Mouse (Mus musculus): ENCODE results near the gene 2210408I21Rik. TPM values are rescaled to one million over a fixed set of nuclear protein-coding genes. Genes with fewer than 3 reads are reported as not detected.

Gene 2210408I21Rik
- total and polyA plus RNA-seq, 3 experiments, result 1.6 to 4.0 TPM; not detected in 1

DNA sequence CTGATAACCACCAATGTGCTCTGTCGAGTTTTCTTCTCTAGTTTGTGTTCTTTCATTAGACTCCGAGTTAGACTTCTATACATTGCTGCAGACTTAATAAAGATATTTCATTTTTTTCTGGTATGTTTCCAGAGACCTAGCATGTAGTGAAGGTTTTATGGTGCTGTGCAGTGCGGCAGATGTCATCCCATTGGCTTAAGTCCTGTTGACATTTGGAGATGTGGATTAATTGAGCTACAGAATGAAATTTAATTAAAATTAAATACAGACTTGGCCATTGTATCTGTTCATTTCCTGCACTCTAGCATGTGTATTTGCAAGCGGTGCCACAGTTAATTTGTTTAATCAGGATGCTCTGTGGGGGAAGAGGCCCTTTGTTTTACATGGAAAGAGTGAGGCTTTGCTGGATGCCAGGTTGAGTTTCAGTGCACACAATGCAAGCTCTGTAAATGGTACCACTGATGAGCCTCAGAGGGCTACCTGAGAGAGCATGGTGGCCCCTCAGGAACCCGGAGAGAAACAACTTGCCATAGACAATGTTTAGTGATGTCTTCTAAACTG, 314.7 kb downstream of the 2210408I21Rik start (continued):
- TF ChIP-seq USF1 (IDR thresholded peaks at IDR 0.05; ENCODE audit: low read depth, low read length) (no peak), MAX (IDR thresholded peaks at IDR 0.05; ENCODE audit: low read length) (no peak), MAFK (IDR thresholded peaks at IDR 0.05; ENCODE audit: borderline replicate concordance, low read depth, low read length) (no peak), EP300 (IDR thresholded peaks at IDR 0.05; ENCODE audit: low read depth in 1 of 2, low read length in 2 of 2) (no peak)

DNA sequence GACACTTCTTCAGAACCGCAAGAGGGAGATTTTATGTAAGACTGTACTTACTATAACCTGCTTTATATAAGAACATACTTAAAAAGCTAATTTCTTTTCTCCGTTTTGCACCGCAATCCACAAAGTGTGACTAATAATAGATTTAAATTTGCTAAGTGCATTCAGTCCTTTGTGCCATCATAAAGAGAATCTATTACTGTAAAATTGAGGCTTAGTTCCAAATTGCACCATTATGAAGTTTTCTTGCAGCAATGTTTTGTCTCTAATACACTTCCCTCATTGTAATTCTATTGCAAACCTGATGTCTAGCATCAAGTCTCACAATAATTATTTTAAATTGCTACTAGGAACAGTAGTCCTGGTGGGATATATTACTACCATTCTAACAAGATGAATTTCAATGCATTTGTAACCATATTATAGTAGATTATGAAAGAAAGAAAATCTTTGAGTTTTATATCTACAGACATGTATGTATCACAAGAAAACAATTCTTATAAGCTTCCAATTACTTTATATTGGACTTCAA, 334.8 kb downstream of the 2210408I21Rik start:
- TF ChIP-seq NELFE (IDR thresholded peaks at IDR 0.05; ENCODE audit: low read depth, low read length) (no peak), TBP (IDR thresholded peaks at IDR 0.05; ENCODE audit: low read depth, low read length) (no peak), MYC (IDR thresholded peaks at IDR 0.05; ENCODE audit: low read depth, low read length) (no peak), KAT2A (conservative IDR thresholded peaks at IDR 0.05; ENCODE audit: low read depth, low read length) (no peak), HCFC1 (IDR thresholded peaks at IDR 0.05; ENCODE audit: low read depth, low read length) (no peak), GATA1 (IDR thresholded peaks at IDR 0.05; ENCODE audit: low read depth, low read length) (no peak), CTCF (IDR thresholded peaks at IDR 0.05 in 2 of 3, conservative IDR thresholded peaks at IDR 0.05 in 1 of 3; ENCODE audit: control insufficient read depth in 1 of 3, insufficient read depth in 1 of 3, low read depth in 2 of 3, low read length in 3 of 3, poor library complexity in 1 of 3, severe bottlenecking in 1 of 3) (no peak), EP300 (IDR thresholded peaks at IDR 0.05; ENCODE audit: low read depth in 1 of 2, low read length in 2 of 2) (no peak), NRF1 (IDR thresholded peaks at IDR 0.05; ENCODE audit: insufficient read depth, low read depth, low read length, poor library complexity, severe bottlenecking) (no peak), SIN3A (IDR thresholded peaks at IDR 0.05; ENCODE audit: low read length) (no peak), TAL1 (IDR thresholded peaks at IDR 0.05; ENCODE audit: low read length) (no peak), MYB (IDR thresholded peaks at IDR 0.05; ENCODE audit: low read depth, low read length) (no peak)

DNA sequence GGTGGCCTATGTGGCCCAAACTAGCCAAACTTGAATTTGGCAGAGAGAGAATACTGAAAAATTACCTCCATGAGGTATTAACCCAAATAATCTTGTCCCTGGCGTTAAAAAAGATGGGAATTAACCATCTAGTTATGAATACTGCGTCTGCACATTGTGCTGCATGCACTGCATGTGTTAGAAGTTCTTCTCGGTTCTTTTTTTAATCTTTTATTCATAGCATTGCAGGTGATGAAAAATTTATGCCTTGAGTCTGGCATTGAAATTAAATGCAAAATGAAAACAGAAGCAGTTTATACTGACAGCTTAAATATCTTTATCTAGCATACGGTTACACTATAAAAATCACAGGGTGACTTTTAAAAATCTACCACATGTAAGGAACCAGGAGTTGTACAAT, 341.1 kb downstream of the 2210408I21Rik start:
- Histone ChIP-seq H3K36me3 (ENCODE audit: control insufficient read depth in 1 of 2, insufficient read depth in 2 of 2, low read length in 2 of 2) (no peaks in the 10 kb centered on the region), H3K9me3 (replicated peaks; ENCODE audit: insufficient read depth, low read length) (no peaks in the 10 kb centered on the region), H3K4me1 (ENCODE audit: control insufficient read depth in 1 of 2, insufficient read depth in 2 of 2, low read length in 2 of 2) (no peaks in the 10 kb centered on the region), H3K9ac (ENCODE audit: control insufficient read depth, low read depth, low read length, poor library complexity, severe bottlenecking) (no peak overlapping the region), H3K27ac (ENCODE audit: control insufficient read depth, low read depth, low read length) (no peak overlapping the region), H3K79me2 (ENCODE audit: control insufficient read depth, insufficient read depth, low read length, poor library complexity) (no peaks in the 10 kb centered on the region), H3K27me3 (ENCODE audit: control insufficient read depth in 1 of 2, insufficient read depth in 2 of 2, low read length in 2 of 2) (no peaks in the 10 kb centered on the region), H3K4me3 (ENCODE audit: control insufficient read depth in 1 of 2, insufficient read depth in 1 of 2, low read depth in 2 of 2, low read length in 2 of 2) (no peak overlapping the region)
- DNase-seq (ENCODE audit: low read depth, low spot score), result no peak
- TF ChIP-seq CHD2 (IDR thresholded peaks at IDR 0.05; ENCODE audit: low read length) (no peak), POLR2AphosphoS5 (IDR thresholded peaks at IDR 0.05; ENCODE audit: borderline replicate concordance, low read depth, low read length) (no peak), GABPA (IDR thresholded peaks at IDR 0.05; ENCODE audit: low read depth, low read length) (no peak), E2F4 (IDR thresholded peaks at IDR 0.05; ENCODE audit: borderline replicate concordance, low read depth, low read length) (no peak), ZMIZ1 (IDR thresholded peaks at IDR 0.05; ENCODE audit: low read depth, low read length) (no peak), HCFC1 (IDR thresholded peaks at IDR 0.05; ENCODE audit: low read depth, low read length) (no peak), MYB (IDR thresholded peaks at IDR 0.05; ENCODE audit: low read depth, low read length) (no peak), MAFK (IDR thresholded peaks at IDR 0.05; ENCODE audit: borderline replicate concordance, low read depth, low read length) (no peak), MYC (IDR thresholded peaks at IDR 0.05; ENCODE audit: low read depth, low read length) (no peak)

More for the DNA sequence above, 334.8 kb downstream of the 2210408I21Rik start:
- no peak for DNase-seq (ENCODE audit: low read depth, low spot score)
- H3K27ac ChIP-seq (ENCODE audit: control insufficient read depth, low read depth, low read length), result no peak overlapping the region
- H3K9me3 ChIP-seq (replicated peaks; ENCODE audit: insufficient read depth, low read length), result no peaks in the 10 kb centered on the region
- no peak overlapping the region for H3K9ac ChIP-seq (ENCODE audit: control insufficient read depth, low read depth, low read length, poor library complexity, severe bottlenecking)
- no peaks in the 10 kb centered on the region for H3K79me2 ChIP-seq (ENCODE audit: control insufficient read depth, insufficient read depth, low read length, poor library complexity)
- no peaks in the 10 kb centered on the region for H3K4me1 ChIP-seq (ENCODE audit: control insufficient read depth in 1 of 2, insufficient read depth in 2 of 2, low read length in 2 of 2)
- H3K4me3 ChIP-seq (ENCODE audit: control insufficient read depth in 1 of 2, insufficient read depth in 1 of 2, low read depth in 2 of 2, low read length in 2 of 2), result no peak overlapping the region
- H3K36me3 ChIP-seq (ENCODE audit: control insufficient read depth in 1 of 2, insufficient read depth in 2 of 2, low read length in 2 of 2), result no peaks in the 10 kb centered on the region
- no peaks in the 10 kb centered on the region for H3K27me3 ChIP-seq (ENCODE audit: control insufficient read depth in 1 of 2, insufficient read depth in 2 of 2, low read length in 2 of 2)

Data from MEL (cell line).